Mouse (Mus musculus) heart, embryonic 15.5 days (tissue): ENCODE measurements around the gene Lrp2bp. TPM values are rescaled to one million over a fixed set of nuclear protein-coding genes. Genes with fewer than 3 reads are reported as not detected.

Experiments
- ATAC-seq: fragments of 200-750 bp; cut with Nextera tagmentation; replicated peaks from 2 replicates; pipeline ENCODE4 v1.8.0; 2017; ENCODE audit warnings: low read depth, moderate TSS enrichment; ENCODE audit not compliant: insufficient number of reproducible peaks, insufficient read depth, low FRiP score
- H3K27ac ChIP-seq: fragments of 300-500 bp; sonication (generic); 2 replicates; pipeline ENCODE4 v1.5.1; 2015; ENCODE audit warnings: mild to moderate bottlenecking, inconsistent platforms
- H3K27me3 ChIP-seq: fragments of 300-500 bp; sonication (generic); 2 replicates; pipeline ENCODE4 v1.6.1; 2015; ENCODE audit warnings: inconsistent platforms
- H3K36me3 ChIP-seq: fragments of 300-500 bp; sonication (generic); 2 replicates; pipeline ENCODE4 v1.6.1; 2015; ENCODE audit warnings: mild to moderate bottlenecking, inconsistent platforms
- H3K4me1 ChIP-seq: fragments of 300-500 bp; sonication (generic); replicated peaks from 2 replicates; pipeline ENCODE4 v1.6.1; 2015; ENCODE audit warnings: inconsistent platforms
- H3K4me2 ChIP-seq: fragments of 300-500 bp; sonication (generic); 2 replicates; pipeline ENCODE4 v1.6.1; 2015; ENCODE audit warnings: inconsistent platforms, mild to moderate bottlenecking, moderate library complexity
- H3K4me3 ChIP-seq: fragments of 300-500 bp; sonication (generic); 2 replicates; pipeline ENCODE4 v1.5.1; 2015; ENCODE audit warnings: mild to moderate bottlenecking, inconsistent platforms
- H3K9ac ChIP-seq: fragments of 300-500 bp; sonication (generic); 2 replicates; pipeline ENCODE4 v1.6.1; 2015; ENCODE audit warnings: mild to moderate bottlenecking, inconsistent platforms
- H3K9me3 ChIP-seq: fragments of 300-500 bp; sonication (generic); replicated peaks from 2 replicates; pipeline ENCODE4 v1.6.1; 2016; ENCODE audit warnings: inconsistent platforms
- WGBS: fragments of 180-500 bp; shearing (Covaris S2); methylation state at CpG from one replicate; pipeline ENCODE4 v1.1.7; 2015; ENCODE audit warnings: mixed read lengths; 5-methylcytosine and 5-hydroxymethylcytosine counted together
- polyA plus RNA-seq: library from polyadenylated mRNA; unstranded; fragments of >200 nt; fragmentation: Nextera tagmentation; extraction: Ambion mirVana; gene quantifications from 2 replicates; pipeline ENCODE4 v1.2.1, GENCODE M21; 2015

The Lrp2bp gene
- polyA plus RNA-seq, 1 experiment from 2014 or later: 0.76 TPM

DNA sequence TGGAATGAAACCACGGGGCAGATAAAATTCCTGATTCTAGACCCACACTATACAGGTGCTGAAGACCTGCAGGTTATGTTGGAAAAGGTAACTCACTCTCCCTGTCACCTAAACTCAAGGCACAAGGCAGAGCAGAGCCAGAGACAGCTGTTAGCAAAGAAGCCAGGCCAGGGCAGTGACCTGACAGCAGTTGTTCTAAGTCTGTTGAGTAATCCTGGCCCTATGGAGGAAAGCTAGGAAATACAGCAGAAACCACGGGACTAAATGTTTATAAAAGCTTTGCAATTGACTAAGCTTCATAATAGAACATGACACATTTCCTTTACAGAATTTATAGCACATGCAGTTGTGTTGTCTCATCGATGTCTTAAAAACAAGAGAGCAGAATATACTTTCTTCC, 3.5 kb upstream of the Lrp2bp start:
- Histone ChIP-seq H3K36me3 (peaks cover 45% of the 10 kb centered on the region), H3K9ac (no peak overlapping the region), H3K4me2 (no peak overlapping the region), H3K27ac (no peak overlapping the region), H3K4me1 (peaks cover 10% of the 10 kb centered on the region; the same call in 1 of the 2 replicates), H3K9me3 (no peaks in the 10 kb centered on the region), H3K27me3 (no peaks in the 10 kb centered on the region), H3K4me3 (no peak overlapping the region)
- no peak for ATAC-seq
- 82% methylated on average over 3 of the region's 3 CpGs for WGBS

DNA sequence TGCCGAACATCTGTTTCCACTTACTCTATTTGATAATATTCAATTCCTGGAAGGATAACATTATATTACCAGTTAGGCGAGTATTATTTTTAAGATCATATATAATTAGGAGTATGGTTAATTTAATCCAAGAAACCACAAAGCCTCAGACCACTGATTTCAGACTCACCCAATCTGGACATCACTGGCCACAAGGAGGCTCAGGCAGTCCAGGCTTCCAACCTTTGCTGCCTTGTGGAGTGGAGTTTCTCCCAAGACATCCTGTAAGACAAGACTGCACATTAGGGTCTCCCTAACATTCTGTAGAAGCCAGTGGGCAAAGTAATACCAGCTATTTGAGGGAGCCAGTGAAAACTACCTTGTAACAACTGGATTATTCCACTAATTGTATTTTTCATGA, 875 bp upstream of the Lrp2bp start:
- H3K27me3 ChIP-seq: no peaks in the 10 kb centered on the region
- H3K36me3 ChIP-seq: peaks cover 36% of the 10 kb centered on the region
- peak overlapping the region; percentile 72 for H3K4me2 ChIP-seq
- ATAC-seq: no peak
- H3K27ac ChIP-seq: no peak overlapping the region
- H3K4me3 ChIP-seq: peak overlapping the region; percentile 23
- H3K9me3 ChIP-seq: no peaks in the 10 kb centered on the region
- H3K4me1 ChIP-seq: peaks cover 11% of the 10 kb centered on the region; the same call in 1 of the 2 replicates
- 70% methylated on average over 2 of the region's 2 CpGs for WGBS
- H3K9ac ChIP-seq: no peak overlapping the region

DNA sequence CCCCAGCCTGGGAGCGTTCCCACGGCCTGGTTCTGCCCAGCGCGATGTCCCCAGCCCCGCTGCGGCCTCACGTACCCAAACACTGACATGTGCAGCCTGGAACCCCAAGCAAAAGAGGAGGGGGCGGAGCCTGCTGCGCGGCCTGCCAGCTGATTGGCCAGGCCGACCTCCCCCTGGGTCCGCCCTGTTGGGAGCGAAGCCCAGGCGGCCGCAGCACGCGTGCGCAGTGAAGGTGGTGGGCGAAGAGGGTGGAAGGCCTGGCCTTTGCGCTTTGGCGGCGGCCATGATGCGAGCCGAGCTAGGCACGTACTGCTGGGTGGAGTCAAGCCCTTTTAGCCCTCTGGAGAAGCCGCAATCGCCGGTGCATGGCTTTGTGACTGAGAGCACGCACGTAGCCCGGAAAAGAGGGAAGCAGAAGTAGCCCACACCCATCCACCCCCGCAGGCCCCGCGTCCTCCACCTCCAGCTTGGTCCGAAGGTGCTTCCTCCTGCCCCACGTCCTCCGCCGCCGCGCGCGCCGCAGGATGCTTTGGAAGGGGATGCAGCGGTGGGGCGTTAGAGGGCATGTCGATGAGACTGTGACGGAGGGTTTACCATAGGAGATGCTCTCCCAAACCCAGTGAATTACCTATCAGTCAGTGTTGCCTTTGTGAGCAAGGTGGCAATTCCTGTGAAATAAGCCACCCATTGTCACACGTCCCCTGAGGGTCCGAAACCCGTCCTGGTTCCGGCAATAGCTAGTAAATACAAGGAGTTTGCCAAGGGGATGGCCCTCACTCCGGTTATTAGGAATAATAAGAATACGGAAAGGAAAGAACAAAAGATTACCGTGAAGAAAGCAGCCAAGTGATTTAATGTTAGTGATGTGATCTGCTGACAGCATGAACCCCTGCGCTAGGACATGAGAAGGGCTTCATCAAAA, 942 bp downstream of the Lrp2bp start:
- peak; percentile 99 for ATAC-seq

DNA sequence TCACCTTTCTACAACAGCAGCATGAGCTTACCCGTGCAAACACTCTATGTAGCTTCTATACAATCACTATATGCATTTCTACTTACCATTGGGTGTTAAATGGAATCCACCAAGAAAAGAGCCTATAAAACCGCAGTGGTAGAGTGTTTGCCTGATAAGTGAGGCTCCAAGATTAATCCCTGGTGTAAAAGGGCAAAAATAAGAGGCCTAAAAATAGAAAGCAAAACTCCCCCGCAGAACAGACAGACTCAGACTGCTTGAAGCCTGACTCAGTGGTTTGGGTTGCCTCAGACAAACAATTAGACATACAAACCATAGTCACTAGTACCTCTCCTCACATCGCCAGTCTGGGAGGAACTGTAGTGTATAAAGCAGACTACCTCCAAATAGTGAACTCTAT, 6.5 kb downstream of the Lrp2bp start, which contains the start of gene Ankrd37:
TSS of gene Ankrd37 (minus strand) at position 112 of the 400 bp plus-strand sequence.
- Histone ChIP-seq H3K9me3 (no peaks in the 10 kb centered on the region), H3K9ac (no peak within 1 kb of the TSS), H3K27ac (peak within 1 kb of the TSS; percentile 74), H3K36me3 (no peaks in the 10 kb centered on the region), H3K27me3 (no peaks in the 10 kb centered on the region), H3K4me3 (no peak within 1 kb of the TSS), H3K4me2 (peak within 1 kb of the TSS; percentile 42), H3K4me1 (peaks cover 15% of the 10 kb centered on the region)
- ATAC-seq: no peak
- 29% methylated on average over 4 of the region's 4 CpGs for WGBS

More for the DNA sequence above, 942 bp downstream of the Lrp2bp start:
- Histone ChIP-seq H3K9ac (peak overlapping the region; percentile 67), H3K4me2 (peak overlapping the region; percentile 72), H3K4me1 (peaks cover 12% of the 10 kb centered on the region), H3K27ac (peak overlapping the region; percentile 98), H3K36me3 (peaks cover 26% of the 10 kb centered on the region), H3K27me3 (no peaks in the 10 kb centered on the region), H3K4me3 (peak overlapping the region; percentile 55), H3K9me3 (no peaks in the 10 kb centered on the region)
- 5% methylated on average over 54 of the region's 55 CpGs for WGBS

DNA sequence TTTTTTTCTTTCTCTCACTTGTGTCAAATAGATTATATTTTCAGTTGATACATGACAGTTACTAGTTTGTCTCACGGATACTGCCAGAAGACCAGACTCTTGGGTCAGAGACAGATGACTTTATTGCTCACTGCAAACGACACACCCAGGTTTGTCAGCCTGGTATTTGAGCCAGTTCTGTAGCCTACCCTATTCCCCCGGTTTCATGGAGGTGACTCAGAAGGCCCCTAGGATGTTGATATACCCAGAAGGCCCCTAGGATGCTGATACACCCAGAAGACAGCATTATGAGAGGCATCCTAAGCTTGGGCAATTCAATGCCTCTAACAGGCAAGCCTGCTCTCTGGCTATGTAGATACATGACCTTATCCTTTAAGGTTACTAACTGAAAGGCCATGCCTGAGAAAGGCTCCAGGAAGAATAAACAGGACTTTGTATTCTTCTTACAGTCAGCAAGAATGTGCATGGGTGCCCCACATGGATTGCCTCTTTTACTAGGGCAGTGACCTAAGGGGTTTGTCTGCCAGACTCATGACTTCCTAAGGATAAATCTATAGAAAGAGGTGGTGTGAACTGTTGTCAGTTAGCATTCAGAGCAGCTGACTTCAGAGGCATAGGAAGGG, 8.1 kb downstream of the Lrp2bp start:
- Histone ChIP-seq H3K36me3 (no peaks in the 10 kb centered on the region), H3K4me3 (no peak overlapping the region), H3K9me3 (no peaks in the 10 kb centered on the region), H3K27me3 (no peaks in the 10 kb centered on the region), H3K9ac (no peak overlapping the region), H3K4me1 (peaks cover 25% of the 10 kb centered on the region), H3K27ac (no peak overlapping the region), H3K4me2 (no peak overlapping the region)
- WGBS: 61% methylated on average over 3 of the region's 3 CpGs
- ATAC-seq: no peak

DNA sequence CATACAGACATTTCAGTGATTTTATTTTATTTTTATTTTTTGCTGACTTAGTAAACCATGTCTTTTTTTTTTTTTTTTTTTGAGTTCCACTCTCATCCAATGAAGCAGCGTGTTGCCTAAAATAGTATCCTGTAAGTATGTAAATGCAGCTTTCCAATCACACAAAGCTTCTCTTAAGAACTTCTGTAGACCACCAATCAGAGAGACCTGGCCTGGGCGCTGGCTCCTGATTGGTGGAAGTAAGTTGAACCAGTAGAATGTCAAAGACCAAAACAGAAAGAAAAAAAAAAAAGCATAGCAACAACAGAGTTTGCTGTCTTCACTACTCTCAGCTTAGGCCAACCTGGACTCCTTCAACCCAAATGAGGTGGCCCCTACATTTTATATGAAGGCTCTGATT, 11.2 kb downstream of the Lrp2bp start:
- H3K36me3 ChIP-seq: no peaks in the 10 kb centered on the region
- H3K9ac ChIP-seq: 0 out of 2 replicates have a peak overlapping the region, but pooled peaks have one; percentile 35
- H3K27me3 ChIP-seq: no peaks in the 10 kb centered on the region
- H3K27ac ChIP-seq: peak overlapping the region; percentile 62
- peak; percentile 55; the same call in 1 of the 2 replicates for ATAC-seq
- H3K4me3 ChIP-seq: peak overlapping the region; percentile 32
- peaks cover 22% of the 10 kb centered on the region for H3K4me1 ChIP-seq
- 49% methylated on average over 2 of the region's 2 CpGs for WGBS
- no peaks in the 10 kb centered on the region for H3K9me3 ChIP-seq
- peak overlapping the region; percentile 58 for H3K4me2 ChIP-seq

DNA sequence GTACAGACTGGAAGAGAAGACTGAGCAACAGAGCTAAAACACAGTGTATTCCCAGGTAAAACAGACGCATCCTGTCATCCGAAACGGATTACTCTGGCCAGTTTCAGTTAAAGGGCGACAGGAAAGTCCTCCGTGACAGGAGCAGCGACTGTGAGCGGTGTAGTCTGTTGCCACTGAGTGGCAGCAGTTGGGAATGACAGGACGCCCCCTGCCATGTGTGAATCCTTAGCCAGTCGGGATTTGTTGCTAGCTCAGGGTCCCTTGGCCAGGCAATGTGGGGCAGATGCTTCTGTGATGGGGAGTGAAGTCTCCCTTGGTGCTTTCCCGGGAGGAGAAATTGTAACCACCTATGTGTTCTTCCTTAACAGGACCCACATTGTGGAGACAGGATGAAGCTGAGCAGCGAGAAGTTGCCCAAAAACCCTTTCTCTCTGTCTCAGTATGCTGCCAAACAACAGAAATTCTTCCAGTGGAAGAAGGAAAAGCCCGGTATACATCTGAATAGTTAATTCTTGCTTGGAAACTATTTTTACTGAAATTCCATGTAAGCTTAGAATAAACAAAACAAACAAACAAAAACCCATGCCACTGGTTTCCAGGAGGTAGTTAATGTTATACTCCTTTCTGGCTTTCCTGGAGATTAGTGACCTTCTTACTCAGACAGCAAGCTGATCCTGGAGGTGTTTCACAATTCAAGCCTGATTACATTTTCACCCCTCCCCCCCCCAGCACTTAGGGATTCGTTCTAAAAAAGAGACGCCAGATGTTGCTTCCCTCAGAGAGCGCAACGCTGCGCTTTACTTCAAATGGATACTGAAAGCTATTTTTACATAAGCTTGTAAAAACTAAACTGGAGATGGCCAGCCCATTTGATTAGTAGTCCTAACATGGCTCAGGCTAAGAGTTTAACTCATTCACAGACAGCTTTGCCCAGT, 11.9 kb downstream of the Lrp2bp start:
- Histone ChIP-seq H3K4me2 (peak overlapping the region; percentile 58), H3K9ac (peak overlapping the region; percentile 35; the same call in 1 of the 2 replicates), H3K4me3 (peak overlapping the region; percentile 32), H3K4me1 (peaks cover 15% of the 10 kb centered on the region), H3K9me3 (no peaks in the 10 kb centered on the region), H3K36me3 (no peaks in the 10 kb centered on the region), H3K27me3 (no peaks in the 10 kb centered on the region), H3K27ac (peak overlapping the region; percentile 62)
- WGBS: 7% methylated on average over 17 of the region's 17 CpGs
- ATAC-seq: 0 out of 2 replicates have a peak, but pooled peaks have one; percentile 35

DNA sequence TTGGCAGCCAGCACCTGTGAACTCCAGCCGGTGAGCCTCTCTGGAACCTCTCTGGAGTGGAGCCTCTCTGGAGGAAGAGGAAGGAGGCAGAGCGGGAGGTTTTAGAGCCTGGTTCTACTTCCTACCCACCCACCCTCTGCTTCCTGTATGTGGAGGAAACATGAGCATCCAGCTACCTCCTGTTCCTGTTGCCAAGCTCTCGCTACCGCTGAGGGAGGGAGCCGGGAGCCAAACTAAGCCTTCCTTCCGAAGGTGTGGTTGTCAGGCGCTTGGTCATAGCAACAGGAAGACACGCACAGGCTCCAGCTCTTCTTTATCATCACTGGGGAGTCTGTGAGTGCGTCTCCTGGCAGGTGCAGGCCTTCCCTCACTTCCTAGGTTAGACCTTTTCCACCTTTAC, 23.1 kb downstream of the Lrp2bp start:
- no peaks in the 10 kb centered on the region for H3K27me3 ChIP-seq
- no peaks in the 10 kb centered on the region for H3K36me3 ChIP-seq
- H3K27ac ChIP-seq: no peak overlapping the region
- no peak overlapping the region for H3K9ac ChIP-seq
- no peaks in the 10 kb centered on the region for H3K9me3 ChIP-seq
- H3K4me3 ChIP-seq: no peak overlapping the region
- H3K4me2 ChIP-seq: no peak overlapping the region
- ATAC-seq: no peak
- 72% methylated on average over 9 of the region's 9 CpGs for WGBS
- no peaks in the 10 kb centered on the region; the same call in 1 of the 2 replicates for H3K4me1 ChIP-seq

DNA sequence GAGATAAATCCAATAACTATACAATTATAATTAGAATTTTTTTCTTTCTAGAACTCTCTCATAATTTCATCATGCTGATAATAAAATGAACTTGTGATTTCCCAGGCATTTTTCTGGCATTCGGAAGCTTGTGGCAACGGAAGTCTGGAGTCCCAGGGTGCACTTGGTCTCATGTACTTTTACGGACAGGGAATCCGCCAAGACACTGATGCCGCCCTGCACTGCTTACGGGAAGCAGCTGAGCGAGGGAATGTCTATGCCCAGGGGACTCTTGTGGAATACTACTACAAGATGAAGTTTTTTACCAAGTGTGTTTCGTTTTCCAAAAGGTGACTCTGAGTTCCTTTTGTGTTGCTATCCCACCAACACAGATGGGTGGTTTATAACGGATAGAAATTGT, 23.7 kb downstream of the Lrp2bp start:
- H3K4me3 ChIP-seq: no peak overlapping the region
- no peaks in the 10 kb centered on the region; the same call in 1 of the 2 replicates for H3K4me1 ChIP-seq
- no peaks in the 10 kb centered on the region for H3K36me3 ChIP-seq
- WGBS: 83% methylated on average over 9 of the region's 9 CpGs
- no peaks in the 10 kb centered on the region for H3K9me3 ChIP-seq
- H3K27me3 ChIP-seq: no peaks in the 10 kb centered on the region
- no peak overlapping the region for H3K9ac ChIP-seq
- ATAC-seq: no peak
- H3K4me2 ChIP-seq: no peak overlapping the region
- no peak overlapping the region for H3K27ac ChIP-seq

DNA sequence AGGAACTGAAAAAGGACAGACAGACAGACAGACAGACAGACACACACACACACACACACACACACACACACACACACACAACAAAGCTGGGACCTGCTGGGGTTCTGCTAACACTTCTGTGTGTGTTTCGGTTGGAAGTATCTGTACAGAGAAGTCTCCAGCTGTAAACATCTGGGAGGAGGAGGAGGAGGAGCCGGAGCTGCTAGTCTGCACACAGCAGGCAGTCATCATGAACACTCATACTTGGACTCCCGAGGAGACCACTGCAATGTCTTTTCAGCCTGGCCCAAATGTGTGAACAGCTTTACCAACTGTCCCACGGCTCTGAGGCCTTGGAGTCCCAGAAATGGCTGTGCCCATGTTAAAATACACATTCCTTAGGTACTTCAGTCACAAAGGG, 25.3 kb downstream of the Lrp2bp start:
- Histone ChIP-seq H3K4me3 (no peak overlapping the region), H3K4me1 (no peaks in the 10 kb centered on the region; the same call in 1 of the 2 replicates), H3K36me3 (no peaks in the 10 kb centered on the region), H3K9me3 (no peaks in the 10 kb centered on the region), H3K27ac (no peak overlapping the region), H3K4me2 (no peak overlapping the region), H3K27me3 (no peaks in the 10 kb centered on the region), H3K9ac (no peak overlapping the region)
- 55% methylated on average over 4 of the region's 4 CpGs for WGBS
- ATAC-seq: no peak
